Mouse (Mus musculus) ES-E14 (cell line): ENCODE results near the gene Zbtb18.

Experiments
- MAFK ChIP-seq: IDR thresholded peaks from 2 replicates; pipeline ENCODE4 v1.6.1; 2014; ENCODE audit warnings: mild to moderate bottlenecking, low read depth, low read length, inconsistent platforms; ENCODE audit not compliant: insufficient read depth
- ZNF384 ChIP-seq: IDR thresholded peaks from 2 replicates; pipeline ENCODE4 v1.6.1; 2012; ENCODE audit warnings: low read depth, low read length, inconsistent platforms

GRCm38 (mm10) chr1:177405170-177405569 is 37.0 kb upstream of the Zbtb18 start:
- TF ChIP-seq MAFK (no peak), ZNF384 (no peak)
